Mouse (Mus musculus) thymus, postnatal 4 days (tissue): ENCODE measurements around the gene Cfap58.

Experiments
- DNase-seq: peaks from one replicate; pipeline ENCODE4 v3.0.0; 2021

Gene Cfap58

GRCm38 (mm10) chr19:47980241-47980640, 42.8 kb downstream of the Cfap58 start:
- no peak for DNase-seq

GRCm38 (mm10) chr19:47985606-47986213, 48.2 kb downstream of the Cfap58 start:
- DNase-seq, result no peak

GRCm38 (mm10) chr19:47987986-47988385, 50.5 kb downstream of the Cfap58 start:
- no peak for DNase-seq

GRCm38 (mm10) chr19:47988456-47988855, 51.0 kb downstream of the Cfap58 start:
- DNase-seq, result peak; percentile 11

GRCm38 (mm10) chr19:47988880-47989574, 51.6 kb downstream of the Cfap58 start:
- no peak for DNase-seq

- DNase-seq, result no peak
Measured at GRCm38 (mm10) chr19:47989575-47989891, 52.1 kb downstream of the Cfap58 start.

GRCm38 (mm10) chr19:48001240-48001639, 63.8 kb downstream of the Cfap58 start:
- DNase-seq, result no peak

GRCm38 (mm10) chr19:48001774-48002173, 64.3 kb downstream of the Cfap58 start:
- no peak for DNase-seq

- no peak for DNase-seq
Measured at GRCm38 (mm10) chr19:48008771-48009413, 71.4 kb downstream of the Cfap58 start.

GRCm38 (mm10) chr19:48009586-48010331, 72.3 kb downstream of the Cfap58 start:
- DNase-seq, result no peak

GRCm38 (mm10) chr19:48020103-48020502, 82.6 kb downstream of the Cfap58 start:
- DNase-seq, result no peak

GRCm38 (mm10) chr19:48021435-48021834, 84.0 kb downstream of the Cfap58 start:
- no peak for DNase-seq

- DNase-seq, result no peak
Measured at GRCm38 (mm10) chr19:48022763-48023162, 85.3 kb downstream of the Cfap58 start.

GRCm38 (mm10) chr19:48023726-48024125, 86.3 kb downstream of the Cfap58 start:
- peak; percentile 48 for DNase-seq

- DNase-seq, result no peak
Measured at GRCm38 (mm10) chr19:48025366-48025765, 87.9 kb downstream of the Cfap58 start.

- DNase-seq, result no peak
Measured at GRCm38 (mm10) chr19:48026882-48027281, 89.4 kb downstream of the Cfap58 start.

GRCm38 (mm10) chr19:48039554-48039953, 102.1 kb downstream of the Cfap58 start:
- no peak for DNase-seq

GRCm38 (mm10) chr19:48047315-48047714, 109.8 kb downstream of the Cfap58 start:
- DNase-seq, result no peak

GRCm38 (mm10) chr19:48049361-48049760, 111.9 kb downstream of the Cfap58 start:
- DNase-seq, result no peak

- DNase-seq, result no peak
Measured at GRCm38 (mm10) chr19:48063289-48063688, 125.8 kb downstream of the Cfap58 start.

GRCm38 (mm10) chr19:48079718-48080117, 142.2 kb downstream of the Cfap58 start:
- DNase-seq, result no peak

GRCm38 (mm10) chr19:48081456-48081855, 144.0 kb downstream of the Cfap58 start:
- no peak for DNase-seq
